Mouse (Mus musculus) adipocyte (in vitro differentiated cells): Measurements from ENCODE around the gene Fam155a.
"Not testable (repeated sequence)": the region's sequence is repeated elsewhere in the genome, so short reads cannot be mapped to it uniquely, and the experiment has no call there.

Experiments
- DNase-seq: peaks from one replicate; pipeline ENCODE4 v3.0.0-alpha.2; 2016; ENCODE audit warnings: low spot score

The Fam155a gene

GRCm38 (mm10) chr8:9770999-9771605 is at the start of gene Fam155a:
Gene Fam155a, minus strand, starts transcription at chr8:9771161.
- no peak for DNase-seq

- DNase-seq, result no peak
Measured at GRCm38 (mm10) chr8:9813273-9813946, 42.4 kb upstream of the Fam155a start.

- DNase-seq, result no peak
Measured at GRCm38 (mm10) chr8:9810955-9811530, 40.1 kb upstream of the Fam155a start.

- DNase-seq, result no peak
Measured at GRCm38 (mm10) chr8:9808596-9808995, 37.6 kb upstream of the Fam155a start.

GRCm38 (mm10) chr8:9805676-9806075 is 34.7 kb upstream of the Fam155a start:
- no peak for DNase-seq

GRCm38 (mm10) chr8:9800346-9800745 is 29.4 kb upstream of the Fam155a start:
- DNase-seq, result not testable (repeated sequence)

GRCm38 (mm10) chr8:9799923-9800322 is 29.0 kb upstream of the Fam155a start:
- no peak for DNase-seq

GRCm38 (mm10) chr8:9797514-9797913 is 26.6 kb upstream of the Fam155a start:
- DNase-seq, result no peak

GRCm38 (mm10) chr8:9795724-9796123 is 24.8 kb upstream of the Fam155a start:
- DNase-seq, result no peak

GRCm38 (mm10) chr8:9793351-9793750 is 22.4 kb upstream of the Fam155a start:
- DNase-seq, result no peak

- no peak for DNase-seq
Measured at GRCm38 (mm10) chr8:9780332-9780731, 9.4 kb upstream of the Fam155a start.

GRCm38 (mm10) chr8:9778148-9778547 is 7.2 kb upstream of the Fam155a start:
- DNase-seq, result no peak

GRCm38 (mm10) chr8:9776818-9777217 is 5.9 kb upstream of the Fam155a start:
- no peak for DNase-seq

GRCm38 (mm10) chr8:9772519-9772840 is 1.5 kb upstream of the Fam155a start:
- DNase-seq, result no peak

- DNase-seq, result no peak
Measured at GRCm38 (mm10) chr8:9771606-9772518, 901 bp upstream of the Fam155a start.

GRCm38 (mm10) chr8:9770261-9770998 is 531 bp downstream of the Fam155a start:
- no peak for DNase-seq

- peak; percentile 22 for DNase-seq
Measured at GRCm38 (mm10) chr8:9769061-9769460, 1.9 kb downstream of the Fam155a start.

- DNase-seq, result no peak
Measured at GRCm38 (mm10) chr8:9735169-9735568, 35.8 kb downstream of the Fam155a start.

GRCm38 (mm10) chr8:9709791-9710190 is 61.2 kb downstream of the Fam155a start:
- no peak for DNase-seq

GRCm38 (mm10) chr8:9707433-9707832 is 63.5 kb downstream of the Fam155a start:
- no peak for DNase-seq

- no peak for DNase-seq
Measured at GRCm38 (mm10) chr8:9694794-9695193, 76.2 kb downstream of the Fam155a start.

- no peak for DNase-seq
Measured at GRCm38 (mm10) chr8:9692370-9692769, 78.6 kb downstream of the Fam155a start.
